Mouse (Mus musculus): ENCODE measurements around the gene Adar.

Gene Adar

DNA sequence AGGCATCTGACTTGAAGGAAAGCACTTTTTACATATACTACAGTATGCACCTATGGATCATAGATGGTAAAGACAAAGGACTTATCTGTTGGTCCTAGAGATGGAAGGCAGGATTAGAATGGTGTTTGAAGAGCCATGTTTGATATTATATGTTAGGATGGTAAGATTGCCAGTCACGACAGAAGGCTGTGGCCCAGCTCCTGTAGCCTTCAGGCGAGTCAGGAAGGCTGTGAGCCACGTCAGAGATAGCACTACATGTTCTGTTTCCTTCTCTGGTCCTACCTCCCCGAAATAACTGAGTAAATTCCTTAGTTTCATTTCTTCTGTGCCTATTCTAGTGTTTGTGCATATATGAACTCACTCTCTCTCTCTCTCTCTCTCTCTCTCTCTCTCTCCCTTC, 17.3 kb downstream of the Adar start:
- no peak for DNase-seq

GRCm38 (mm10) chr3:89738509-89738908, 23.7 kb downstream of the Adar start:
- no peak for DNase-seq

- DNase-seq, result no peak
Observed at GRCm38 (mm10) chr3:89752307-89752706, 37.5 kb downstream of the Adar start.

GRCm38 (mm10) chr3:89755283-89755682, 40.5 kb downstream of the Adar start:
- DNase-seq, result no peak

- no peak for DNase-seq
Observed at GRCm38 (mm10) chr3:89757851-89758250, 43.0 kb downstream of the Adar start.

DNA sequence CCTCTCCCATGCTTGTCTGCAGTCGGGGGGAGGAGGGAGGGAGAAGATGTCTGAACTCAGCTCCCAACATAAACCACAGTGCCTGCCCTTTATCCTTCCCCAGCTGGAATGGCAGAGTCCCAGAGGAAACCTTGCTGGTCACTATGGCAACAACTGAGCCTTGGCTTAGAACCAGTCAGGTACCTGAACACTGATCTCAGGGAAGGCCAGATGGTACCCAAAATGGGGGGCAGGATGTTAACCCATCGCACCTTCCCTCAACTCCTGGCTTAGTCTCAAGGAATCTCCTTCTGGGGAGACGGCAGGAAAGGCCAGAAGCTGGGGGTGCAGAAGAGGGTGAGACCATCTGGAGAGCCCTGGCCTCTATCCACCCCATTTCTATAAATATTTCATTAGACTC, 45.0 kb downstream of the Adar start:
- no peak for DNase-seq

DNA sequence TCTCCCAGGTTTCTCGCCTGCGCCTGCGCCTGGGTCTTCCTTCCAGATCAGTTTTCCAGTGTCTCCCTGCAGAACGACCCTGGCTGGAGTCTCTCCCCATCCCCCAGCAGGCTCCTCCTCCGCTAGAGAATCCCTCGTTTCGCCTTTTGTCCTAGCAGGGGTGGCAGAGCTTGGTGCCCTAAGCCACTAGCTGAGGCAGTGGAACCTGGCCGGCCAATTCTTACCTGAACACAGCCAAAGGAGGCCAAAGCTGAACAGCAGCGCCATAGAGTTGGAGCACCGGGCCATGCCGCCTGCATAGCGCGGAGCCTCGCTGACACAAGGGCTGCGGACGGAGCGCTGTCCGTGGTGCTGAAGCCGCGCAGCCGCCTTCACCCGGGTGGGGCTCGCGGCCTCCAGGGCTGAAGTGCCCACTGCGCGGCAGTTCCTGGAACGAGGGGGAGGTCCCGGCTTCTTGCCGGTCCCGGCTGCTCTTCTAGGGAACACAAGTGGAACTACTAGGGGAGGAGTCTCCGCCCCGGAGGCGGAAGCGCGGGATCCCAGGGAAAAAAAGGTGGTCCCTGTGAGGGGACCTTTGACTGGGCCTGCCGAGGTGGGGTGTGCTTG, 49.4 kb downstream of the Adar start, which contains the start of gene Chrnb2:
Gene Chrnb2 (minus strand): TSS at position 514 of the 606 bp plus-strand sequence.
- peak; percentile 35 to 68 for DNase-seq

GRCm38 (mm10) chr3:89769584-89769983, 54.8 kb downstream of the Adar start:
- DNase-seq, result no peak

- no peak for DNase-seq
Observed at GRCm38 (mm10) chr3:89770425-89771002, 55.7 kb downstream of the Adar start.

DNA sequence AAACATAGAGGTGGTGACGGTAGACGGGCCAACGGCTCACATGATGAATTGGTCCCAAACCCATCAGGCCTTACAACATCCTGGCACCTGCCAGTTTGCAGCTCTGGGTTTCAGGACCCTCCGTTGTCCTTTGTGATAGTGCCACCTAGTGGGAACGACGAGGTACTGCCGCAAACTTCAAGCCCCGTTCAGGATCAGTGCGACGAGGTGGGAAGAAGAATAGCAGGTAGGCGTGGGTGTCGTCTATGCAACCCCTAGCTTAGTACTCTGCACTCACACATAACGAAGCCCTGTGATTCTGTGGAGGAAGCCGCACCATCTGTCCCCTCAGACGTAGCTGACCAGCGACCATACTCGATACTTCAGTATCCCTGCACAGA, 57.8 kb downstream of the Adar start:
- peak; percentile 70 to 71 for DNase-seq

DNA sequence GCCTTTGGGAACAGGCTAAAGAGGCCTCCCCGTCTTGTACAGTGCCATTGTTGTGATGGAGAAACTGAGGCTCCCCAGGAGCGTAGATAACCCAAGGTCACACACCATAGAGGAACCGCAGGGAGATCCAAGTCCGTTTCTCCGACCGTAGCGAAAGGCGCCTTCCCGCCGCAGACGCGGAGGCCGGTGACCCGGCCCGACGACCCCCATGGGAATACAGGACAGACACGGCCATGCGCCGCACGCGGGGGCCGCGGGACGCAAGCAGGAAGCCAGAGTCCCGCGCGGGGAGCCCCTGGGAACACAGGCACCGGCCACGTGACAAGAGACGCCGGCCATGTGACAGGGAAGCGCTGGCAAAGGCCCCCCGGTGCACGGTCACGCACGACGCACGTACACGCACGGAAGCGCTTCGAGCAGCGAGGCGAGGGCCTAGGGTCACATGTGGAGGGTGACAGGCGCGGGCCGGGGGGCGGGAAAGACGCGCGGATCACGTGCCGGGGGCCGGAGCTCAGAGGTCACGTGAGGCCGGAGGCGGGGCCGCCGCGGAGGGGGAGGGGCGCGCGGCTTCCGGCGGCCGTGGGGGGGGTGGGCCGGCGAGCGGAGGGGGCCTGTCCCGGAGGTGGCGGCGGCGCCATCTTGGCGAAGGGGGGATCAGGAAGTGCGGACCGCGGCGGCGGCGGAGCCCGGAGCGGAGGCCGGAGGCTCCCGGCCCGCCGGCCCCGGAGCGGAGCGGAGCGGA, 58.3 kb downstream of the Adar start, which contains the start of gene Ube2q1:
Gene Ube2q1 (plus strand): TSS at position 649 of the 742 bp plus-strand sequence.
- DNase-seq, result peak; percentile 94 to 96

GRCm38 (mm10) chr3:89773740-89774211, 59.0 kb downstream of the Adar start:
- DNase-seq, result no peak

GRCm38 (mm10) chr3:89774236-89774960, 59.6 kb downstream of the Adar start:
- DNase-seq, result peak in 1 of 2 experiments; percentile 16

- DNase-seq, result no peak
Observed at GRCm38 (mm10) chr3:89776001-89776400, 61.2 kb downstream of the Adar start.

DNA sequence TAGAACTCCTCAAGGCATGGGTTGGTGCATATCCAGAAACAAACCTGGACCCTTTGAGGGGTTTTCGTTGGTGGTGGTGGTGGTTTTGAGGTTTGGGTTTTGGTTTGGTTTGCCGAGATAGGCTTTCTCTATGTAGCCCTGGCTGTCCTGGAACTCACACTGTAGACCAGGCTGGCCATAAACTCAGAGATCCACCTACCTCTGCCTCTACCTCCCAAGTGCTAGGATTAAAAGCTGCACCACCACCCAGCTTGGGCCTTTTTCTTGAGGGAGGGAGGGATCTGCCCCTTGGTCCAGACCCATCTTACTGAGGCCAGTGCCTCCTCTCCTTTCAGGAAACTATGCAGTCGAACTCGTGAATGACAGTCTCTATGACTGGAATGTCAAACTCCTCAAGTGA, 65.3 kb downstream of the Adar start:
- DNase-seq, result no peak

DNA sequence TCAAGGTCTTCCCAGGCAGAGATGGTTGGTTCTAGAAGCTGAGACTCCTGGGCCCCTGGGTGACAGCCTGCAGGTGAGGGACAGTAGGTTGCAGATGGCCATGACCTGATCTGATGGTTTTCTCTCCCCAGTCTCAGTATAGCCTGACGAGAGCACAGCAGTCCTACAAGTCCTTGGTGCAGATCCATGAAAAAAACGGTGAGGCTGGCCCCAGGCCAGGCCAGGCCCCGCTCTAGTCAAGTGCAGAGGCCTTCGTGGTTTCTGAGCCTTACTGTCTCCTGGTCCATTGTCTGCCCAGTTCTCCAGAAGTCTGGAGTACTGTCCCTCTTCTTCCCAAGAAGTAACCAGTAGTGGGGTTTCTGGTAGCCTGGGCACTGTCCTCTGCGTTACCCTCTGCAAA, 66.8 kb downstream of the Adar start:
- no peak for DNase-seq

GRCm38 (mm10) chr3:89784991-89785753, 70.3 kb downstream of the Adar start:
- DNase-seq, result peak; percentile 47 to 63

DNA sequence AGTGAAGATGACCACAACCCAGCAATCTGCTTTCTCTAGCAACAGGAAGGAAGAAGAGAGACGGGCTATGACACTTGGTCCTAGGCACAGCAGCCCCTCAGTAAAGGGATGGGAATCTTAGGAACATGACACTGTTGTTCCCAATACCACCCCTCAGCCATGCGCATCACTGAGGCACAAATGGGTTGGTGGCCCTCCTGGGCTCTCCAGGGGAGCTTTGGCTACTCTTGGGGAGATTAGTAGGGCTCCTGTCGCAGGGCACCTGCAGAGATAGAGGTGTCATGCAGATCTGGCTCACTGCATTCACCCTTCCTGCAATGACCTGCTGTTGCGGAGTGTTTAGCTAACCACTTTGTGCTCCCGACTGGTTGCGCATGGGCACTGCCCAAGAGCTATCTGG, 71.5 kb downstream of the Adar start:
- DNase-seq, result no peak

GRCm38 (mm10) chr3:89788680-89789352, 74.0 kb downstream of the Adar start:
- DNase-seq, result no peak

DNA sequence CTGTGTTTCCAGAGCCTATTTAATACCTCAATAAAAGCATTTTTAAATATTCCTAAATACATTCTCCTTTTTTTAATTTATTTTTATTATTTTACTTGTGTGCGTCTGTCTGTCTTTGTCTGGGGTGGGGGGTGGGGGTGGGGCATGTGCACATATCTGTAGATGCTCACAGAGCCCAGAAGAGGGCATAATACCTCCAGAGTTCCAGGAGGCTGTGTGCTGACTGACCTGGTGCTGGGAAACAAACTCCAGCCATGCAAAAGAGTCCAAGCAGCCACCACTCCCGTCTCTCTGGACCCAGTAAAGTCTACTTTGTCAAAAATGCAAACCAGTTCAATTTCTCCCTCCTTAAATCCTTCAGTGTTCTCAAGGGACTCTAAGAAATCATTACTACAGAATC, 79.8 kb downstream of the Adar start:
- no peak for DNase-seq

- DNase-seq, result no peak
Observed at GRCm38 (mm10) chr3:89795746-89796145, 80.9 kb downstream of the Adar start.

DNA sequence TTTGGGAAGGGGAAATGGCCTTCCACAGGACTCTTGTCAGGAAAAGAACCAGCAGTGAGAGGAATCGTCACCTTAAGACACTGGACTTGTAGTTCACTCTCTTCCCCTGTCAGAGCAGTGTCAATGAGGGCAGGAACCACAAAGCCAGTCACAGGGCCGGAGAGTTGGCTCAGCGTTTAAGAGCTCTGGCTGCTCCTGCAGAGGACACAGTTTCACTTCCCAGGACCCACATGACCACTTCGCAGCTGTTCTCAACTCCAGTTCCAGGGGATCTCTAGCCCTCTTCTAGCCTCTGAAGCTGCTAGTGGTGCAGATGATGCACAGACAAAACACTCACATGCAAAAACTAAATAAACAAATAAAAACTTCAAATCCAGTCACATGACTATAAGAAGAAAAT, 81.5 kb downstream of the Adar start:
- no peak for DNase-seq

Measured in spleen, adult 18-20 months (tissue).